Mouse (Mus musculus) heart, adult 11 months (tissue): ENCODE measurements around the gene Dnm2.
A peak's percentile ranks its signal among the peaks of the same experiment; 100 is the strongest.

Experiments used
- DNase-seq: peaks from one replicate; pipeline ENCODE4 v3.0.0; 2022

Gene Dnm2

DNA sequence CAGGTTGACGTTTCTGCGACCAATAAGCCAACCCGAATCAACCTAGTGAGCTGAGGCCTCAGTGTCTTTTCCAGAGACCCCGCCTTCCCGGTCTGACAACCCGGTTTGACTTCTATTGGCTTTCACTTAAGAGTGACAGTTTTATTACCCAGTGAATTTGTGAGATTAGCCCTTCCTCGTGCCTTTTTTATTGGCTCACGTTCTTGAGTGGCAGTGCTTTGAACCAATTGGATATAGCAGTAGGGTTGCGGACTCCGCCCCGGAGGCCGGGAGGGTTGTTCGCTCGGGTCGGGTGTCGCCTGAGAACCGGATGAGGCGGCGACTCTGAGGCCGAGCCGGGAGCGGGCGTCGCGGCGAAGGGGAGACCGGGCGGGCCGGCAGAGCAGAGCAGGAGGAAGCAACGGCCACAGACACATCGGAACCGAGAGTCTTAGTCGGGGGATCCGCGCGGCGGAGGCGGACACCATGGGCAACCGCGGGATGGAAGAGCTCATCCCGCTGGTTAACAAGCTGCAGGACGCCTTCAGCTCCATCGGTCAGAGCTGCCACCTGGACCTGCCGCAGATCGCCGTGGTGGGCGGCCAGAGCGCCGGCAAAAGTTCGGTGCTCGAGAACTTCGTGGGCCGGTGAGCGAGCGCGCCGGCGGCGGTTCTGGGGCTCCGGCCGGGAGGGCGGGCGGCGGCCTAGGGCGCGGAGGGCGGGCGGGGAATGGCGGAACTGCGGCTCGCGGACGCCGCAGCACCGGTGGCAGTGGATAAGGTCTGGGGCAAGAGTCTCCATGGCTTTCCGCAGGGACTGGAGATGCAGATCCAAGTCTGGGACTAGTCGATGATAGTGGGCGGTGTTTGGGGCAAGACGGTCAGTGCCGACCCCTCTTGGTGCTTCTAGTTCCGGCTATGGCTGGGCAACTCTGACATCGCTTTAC is at the start of gene Dnm2:
Dnm2 (plus strand) TSS at position 278 of the 925 bp plus-strand sequence.
- peak; percentile 100 for DNase-seq

- DNase-seq: no peak
These were observed 45.5 kb upstream of the Dnm2 start for GRCm38 (mm10) chr9:21379195-21379594.

- DNase-seq: no peak
These were observed 43.8 kb upstream of the Dnm2 start for GRCm38 (mm10) chr9:21380868-21381267.

DNA sequence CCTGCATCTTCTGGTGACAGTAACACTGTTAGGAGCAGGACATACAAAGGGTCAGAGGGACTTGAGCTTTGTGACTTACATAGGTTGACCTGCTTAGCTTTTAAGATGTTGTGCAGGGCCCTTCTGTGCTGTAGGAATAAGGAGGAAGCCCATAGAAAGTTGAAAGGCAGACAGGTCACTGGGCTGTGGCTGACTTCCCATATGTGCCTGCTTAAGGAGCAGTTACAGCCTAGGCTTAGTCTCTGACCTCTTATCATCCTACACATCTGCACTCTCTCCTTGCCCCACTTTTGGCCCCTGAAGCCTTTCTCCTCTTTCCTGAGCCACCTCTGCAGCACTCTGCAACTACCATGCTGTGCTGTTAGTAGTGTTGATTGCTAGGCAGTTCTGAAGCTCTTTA is 40.7 kb upstream of the Dnm2 start:
- no peak for DNase-seq

- DNase-seq: peak; percentile 96
These were observed 32.0 kb upstream of the Dnm2 start for GRCm38 (mm10) chr9:21392646-21393175.

DNA sequence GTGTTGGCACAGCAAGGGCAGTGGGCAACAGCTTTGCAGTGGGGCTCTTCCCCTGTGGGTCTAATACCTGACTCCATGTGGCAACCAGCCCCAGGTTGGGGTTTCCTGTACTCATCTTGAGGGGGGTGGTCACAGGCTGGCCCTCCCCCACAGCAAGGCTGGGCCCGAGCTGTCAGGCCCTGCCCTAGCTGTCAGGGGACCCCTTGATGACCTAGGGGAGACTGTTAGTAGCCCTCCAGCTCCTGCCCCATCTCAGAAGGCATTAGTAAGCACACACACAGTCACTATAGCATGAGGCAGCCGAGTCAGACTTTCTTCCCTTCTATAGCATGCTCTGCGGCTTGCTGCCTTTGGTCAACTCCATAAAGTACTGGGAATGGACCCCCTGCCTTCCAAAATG is 29.0 kb upstream of the Dnm2 start:
- peak; percentile 76 for DNase-seq

DNA sequence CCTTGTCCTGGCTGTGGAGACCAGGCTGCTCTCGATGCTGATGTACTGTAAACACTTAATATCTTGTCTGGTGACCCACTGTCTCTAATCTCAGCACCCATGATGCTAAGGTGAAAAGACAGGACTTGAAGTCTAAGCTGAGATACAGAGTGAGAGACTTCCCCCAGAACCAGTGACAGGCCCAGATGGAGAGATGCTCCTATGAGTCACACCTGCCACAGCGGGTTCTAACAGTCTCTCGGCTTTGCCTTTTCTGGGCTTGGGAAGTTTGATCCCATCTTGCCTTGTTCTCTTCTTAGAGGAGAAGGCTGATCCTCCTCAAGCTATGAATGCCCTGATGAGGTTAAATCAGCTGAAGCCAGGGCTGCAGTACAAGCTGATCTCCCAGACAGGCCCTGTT is 27.5 kb upstream of the Dnm2 start:
- DNase-seq: no peak

DNA sequence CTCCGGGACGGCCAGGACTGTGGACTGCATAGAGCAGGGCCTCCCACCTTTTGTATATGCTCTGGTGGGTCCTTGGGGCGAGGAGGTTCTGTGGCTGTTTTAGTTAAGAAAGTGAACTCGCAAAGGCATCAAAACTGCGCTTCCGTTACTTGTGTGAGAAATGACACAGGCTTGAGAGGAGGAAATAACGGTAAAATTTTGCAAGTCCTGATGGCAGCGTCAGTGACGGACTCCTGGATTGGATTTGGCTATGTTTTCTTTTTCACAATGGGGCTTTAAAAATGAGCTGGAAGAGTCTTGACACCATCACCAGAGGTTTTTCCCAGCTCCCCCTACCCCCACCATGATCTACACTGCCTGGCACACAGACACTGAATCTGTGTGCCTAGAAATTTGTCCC is 23.7 kb upstream of the Dnm2 start:
- no peak for DNase-seq

- no peak for DNase-seq
These were observed 21.9 kb upstream of the Dnm2 start for GRCm38 (mm10) chr9:21402764-21403253.

- no peak for DNase-seq
These were observed 21.0 kb upstream of the Dnm2 start for GRCm38 (mm10) chr9:21403745-21404144.

DNA sequence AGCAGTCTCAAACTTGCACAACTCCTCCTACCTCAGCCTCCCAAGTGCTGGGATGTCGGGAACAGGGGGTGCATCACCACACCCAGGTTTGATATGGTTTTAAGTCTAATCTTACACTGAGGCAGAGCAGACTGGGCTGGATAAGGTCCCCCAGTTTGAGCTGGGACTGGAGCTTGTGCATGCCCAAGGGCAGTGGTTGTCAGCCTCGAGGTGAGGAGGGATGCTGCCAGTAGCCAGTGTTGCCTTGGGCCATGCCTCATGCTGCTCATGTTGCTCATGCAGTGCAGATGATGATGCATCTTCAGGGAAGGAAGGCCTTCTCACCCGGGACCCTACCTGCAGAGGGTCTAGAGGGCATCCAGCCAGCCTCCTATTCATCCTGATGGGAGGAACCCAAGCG is 19.2 kb upstream of the Dnm2 start:
- no peak for DNase-seq

DNA sequence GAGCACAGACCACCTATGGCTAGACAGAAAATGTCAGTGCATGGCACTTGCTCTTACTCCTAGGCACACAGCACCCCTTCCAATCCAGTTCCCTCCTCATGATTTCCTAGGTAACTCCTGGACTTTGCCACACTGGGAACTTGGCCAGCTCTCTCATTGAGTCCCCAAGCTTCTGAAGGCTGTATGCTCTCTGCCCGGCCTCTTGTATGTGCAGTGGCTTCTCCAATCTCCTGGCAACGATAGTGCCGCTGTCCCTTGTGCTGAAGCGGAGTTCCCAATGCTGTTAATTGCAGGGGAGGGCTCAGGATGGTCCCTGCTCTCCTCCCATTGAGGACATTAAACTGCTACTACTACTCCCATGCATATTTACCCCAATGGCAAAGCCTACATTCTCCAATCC is 16.8 kb upstream of the Dnm2 start:
- no peak for DNase-seq

GRCm38 (mm10) chr9:21408624-21409023 is 16.1 kb upstream of the Dnm2 start:
- DNase-seq: no peak

GRCm38 (mm10) chr9:21409592-21410317 is 15.0 kb upstream of the Dnm2 start:
- DNase-seq: peak; percentile 95

- DNase-seq: peak; percentile 99
These were observed 12.8 kb upstream of the Dnm2 start, which contains the start of gene Qtrt1 for GRCm38 (mm10) chr9:21411669-21412550. Gene Qtrt1, plus strand, starts transcription at chr9:21411837.

DNA sequence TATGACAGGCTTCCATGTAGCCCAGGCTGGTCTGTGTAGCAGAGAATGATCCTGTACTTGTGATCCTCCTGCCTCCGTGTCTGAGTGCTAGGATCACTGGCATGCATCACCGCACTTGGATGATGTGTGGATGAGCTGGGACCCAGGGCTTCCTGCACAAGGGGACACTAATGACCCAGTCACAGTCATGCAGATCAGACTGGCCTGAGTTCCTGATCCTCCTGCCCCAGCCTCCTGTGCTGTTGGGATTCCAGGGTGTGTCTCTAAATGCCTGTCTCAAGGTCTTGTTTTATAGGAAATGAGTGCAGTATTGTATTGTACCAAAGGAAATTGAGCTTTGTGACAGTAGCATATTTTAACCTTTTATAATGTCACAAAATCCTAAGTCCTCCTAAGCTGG is 6.8 kb upstream of the Dnm2 start:
- DNase-seq: no peak

DNA sequence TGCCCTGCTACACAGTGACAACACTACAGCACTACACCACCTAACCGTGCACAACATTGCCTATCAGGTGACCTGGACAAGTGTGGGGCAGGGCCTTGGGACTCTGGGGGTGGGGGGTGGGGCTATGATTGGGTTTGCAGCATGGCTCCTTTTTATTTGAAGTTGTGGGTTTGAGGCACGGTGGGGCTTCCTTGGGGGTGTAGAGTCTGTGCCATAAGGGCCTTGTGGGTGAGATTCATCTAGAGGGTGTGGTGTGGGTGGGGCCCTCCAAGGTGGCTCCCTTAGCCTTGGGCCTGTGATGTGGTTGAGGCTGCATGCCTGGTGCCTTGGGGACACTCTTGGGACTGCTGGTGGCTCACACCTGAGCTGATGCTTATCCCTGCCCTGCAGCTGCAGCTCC is 5.1 kb upstream of the Dnm2 start:
- DNase-seq: no peak

DNA sequence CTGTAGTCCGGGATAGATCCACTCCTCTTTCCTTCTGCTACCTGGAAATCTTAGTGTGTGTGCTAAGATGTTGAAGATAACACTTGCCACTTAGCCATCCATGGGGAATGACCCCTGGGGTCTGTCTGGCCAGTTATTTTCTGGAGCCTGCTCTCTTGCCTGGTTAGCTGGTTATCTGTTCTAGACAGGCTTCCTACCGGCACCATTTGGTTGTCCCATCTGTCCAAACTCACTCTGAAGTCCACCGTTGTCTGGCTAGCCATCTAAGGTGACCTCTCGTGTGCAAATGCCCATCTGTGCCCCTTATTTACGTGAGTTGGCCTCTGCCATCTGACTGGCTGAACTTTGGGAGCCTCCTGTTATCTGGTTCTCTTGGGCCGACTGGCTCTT is 843 bp downstream of the Dnm2 start:
- DNase-seq: no peak

DNA sequence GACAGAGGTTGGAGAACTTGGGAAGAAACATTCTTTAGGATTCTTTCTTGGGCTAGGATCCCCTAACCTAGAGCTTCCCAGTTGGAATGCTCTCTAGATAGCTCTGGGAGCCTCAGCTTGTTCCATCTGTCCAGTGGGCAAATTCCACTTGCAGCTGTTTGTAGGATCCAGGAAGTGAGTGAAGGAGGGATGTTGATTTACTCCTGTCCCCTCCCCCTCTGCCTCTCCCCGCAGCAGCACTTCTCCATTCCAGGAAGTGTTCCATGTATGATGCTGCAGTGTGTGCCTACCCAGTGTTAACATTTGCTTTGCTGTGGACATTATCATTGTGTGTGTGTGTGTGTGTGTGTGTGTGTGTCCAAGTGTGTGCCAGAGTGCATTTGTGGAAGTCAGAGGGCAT is 1.3 kb downstream of the Dnm2 start:
- DNase-seq: peak; percentile 94

DNA sequence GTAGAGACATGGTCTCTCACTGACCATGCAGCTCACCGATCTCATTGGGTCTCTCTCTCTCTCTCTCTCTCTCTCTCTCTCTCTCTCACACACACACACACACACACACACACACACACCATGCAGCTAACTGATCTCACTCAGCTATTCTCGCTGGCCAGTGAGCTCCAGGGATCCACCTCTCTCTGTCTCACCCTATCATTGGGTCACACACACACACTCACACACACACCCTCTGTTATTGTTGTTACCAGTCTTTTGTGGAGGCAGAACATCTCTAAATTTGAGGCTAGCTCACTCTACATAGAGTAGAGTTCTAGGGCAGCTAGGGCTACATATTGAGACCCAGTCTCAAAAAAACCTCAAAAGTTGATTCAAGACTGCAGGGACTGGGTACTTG is 1.8 kb downstream of the Dnm2 start:
- DNase-seq: peak; percentile 91

GRCm38 (mm10) chr9:21427773-21428172 is 3.1 kb downstream of the Dnm2 start:
- DNase-seq: peak; percentile 87

DNA sequence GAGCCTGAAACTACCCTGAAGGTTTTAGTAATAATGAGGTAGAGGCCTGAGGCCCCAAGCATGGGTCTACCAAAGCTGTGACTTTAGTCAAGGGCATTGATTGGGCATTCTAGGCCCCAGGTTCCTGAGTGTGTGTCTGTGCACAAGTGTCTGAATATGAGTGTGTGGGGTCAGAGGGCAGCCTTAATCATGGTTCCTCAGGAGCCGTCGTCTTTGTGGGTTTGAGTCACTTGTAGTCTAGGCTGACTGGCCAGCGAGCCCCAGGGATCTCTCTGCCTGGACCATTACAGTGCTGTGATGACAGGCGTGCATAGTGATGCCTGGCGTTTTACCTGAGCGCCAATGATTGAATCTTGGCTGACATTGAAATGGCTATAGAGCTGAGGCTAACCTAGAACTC is 3.5 kb downstream of the Dnm2 start:
- DNase-seq: peak; percentile 90

DNA sequence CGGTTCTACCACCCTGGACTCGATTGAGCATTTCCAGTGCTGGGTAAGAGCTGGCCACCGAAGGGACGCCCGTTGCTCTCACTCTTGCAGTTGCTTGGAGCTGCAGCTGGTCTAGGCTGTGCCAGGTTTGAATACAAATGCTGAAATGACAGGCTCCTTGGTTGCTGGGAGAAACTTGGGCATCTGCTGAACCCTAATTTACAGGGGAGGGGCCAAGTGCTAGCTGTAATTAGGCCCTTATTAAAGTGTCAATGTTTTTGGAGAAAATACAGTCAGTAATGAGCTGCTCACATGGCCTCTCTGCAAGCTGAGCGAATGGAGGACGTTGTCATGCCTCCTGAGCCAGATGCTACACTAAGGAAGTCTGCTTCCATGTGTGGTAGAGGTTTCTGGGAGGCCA is 6.0 kb downstream of the Dnm2 start:
- no peak for DNase-seq
